Mouse (Mus musculus) adrenal gland (tissue): ENCODE data around the gene D930048N14Rik.
"Not testable (repeated sequence)": the region's sequence is repeated elsewhere in the genome, so short reads cannot be mapped to it uniquely, and the experiment has no call there.

Experiments
- intact Hi-C: fragments of 180-260 bp; cut with DNase I; formaldehyde crosslinking; loops from one replicate; pipeline ENCODE4 v1.15.1; 2025
- long read RNA-seq, 2 experiments: library from polyadenylated mRNA; unstranded; transcript quantifications; one replicate each; pipeline ENCODE4 v2.0.0; 2020; ENCODE audit warnings: borderline replicate concordance in 1 of 2; ENCODE audit not compliant: insufficient replicate concordance in 1 of 2

Gene D930048N14Rik
- long read RNA-seq, experiment 1, partial matches to known transcripts = 0 of 1 reads
- long read RNA-seq, experiment 1, other reads (novel, unspliced or antisense) = 0 of 1 reads
- long read RNA-seq, experiment 2 = 0 reads

GRCm38 (mm10) chr11:51650691-51651515, at the start of gene D930048N14Rik, which contains the start of gene N4bp3:
TSS of gene D930048N14Rik (plus strand) at chr11:51650954.
TSS of gene N4bp3 (minus strand) at chr11:51650842.
- intact Hi-C loops = loop anchor here (2.0 kb wide), 1 partner anchor 32 kb away; the partner anchor contains the start of gene Nhp2

- intact Hi-C loops = no loop called here
These were observed 48.5 kb upstream of the D930048N14Rik start for GRCm38 (mm10) chr11:51602253-51602652.

- intact Hi-C loops = no loop called here
These were observed 44.9 kb upstream of the D930048N14Rik start for GRCm38 (mm10) chr11:51605602-51606446.

DNA sequence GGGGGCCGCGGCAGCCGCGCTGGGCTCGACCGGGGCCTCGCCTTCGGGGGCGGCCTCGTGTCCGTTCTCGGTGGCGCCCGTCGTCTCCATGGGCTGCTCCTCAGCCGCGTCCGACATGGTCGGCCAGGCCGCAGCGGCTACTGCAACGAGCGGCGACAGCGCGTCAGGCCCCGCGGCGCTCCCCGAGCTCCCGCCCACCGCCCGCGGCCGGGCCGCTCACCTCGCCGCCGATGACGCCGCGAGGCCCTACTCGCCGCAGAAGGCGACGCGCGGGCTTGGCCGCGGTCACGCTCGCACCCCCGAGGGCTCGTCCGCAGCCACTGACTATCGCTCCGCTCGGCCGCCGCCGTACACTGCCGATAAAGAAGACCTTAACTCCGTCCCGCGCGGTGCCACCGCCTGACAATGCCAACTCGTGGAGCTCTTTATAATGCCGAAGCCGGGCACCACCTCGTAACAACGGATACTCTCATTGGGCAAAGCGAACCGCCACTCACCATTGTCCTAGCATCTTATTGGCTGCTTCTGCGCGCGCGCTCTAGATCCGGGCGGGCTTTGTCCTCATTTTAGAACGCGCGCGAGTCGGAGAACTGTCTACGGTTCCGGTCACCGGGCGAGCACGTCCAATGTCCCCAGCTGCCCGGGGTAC, 44.2 kb upstream of the D930048N14Rik start, which contains the start of gene Hnrnpab:
Hnrnpab (minus strand) TSS at position 401 of the 649 bp plus-strand sequence.
- intact Hi-C loops = no loop called here

DNA sequence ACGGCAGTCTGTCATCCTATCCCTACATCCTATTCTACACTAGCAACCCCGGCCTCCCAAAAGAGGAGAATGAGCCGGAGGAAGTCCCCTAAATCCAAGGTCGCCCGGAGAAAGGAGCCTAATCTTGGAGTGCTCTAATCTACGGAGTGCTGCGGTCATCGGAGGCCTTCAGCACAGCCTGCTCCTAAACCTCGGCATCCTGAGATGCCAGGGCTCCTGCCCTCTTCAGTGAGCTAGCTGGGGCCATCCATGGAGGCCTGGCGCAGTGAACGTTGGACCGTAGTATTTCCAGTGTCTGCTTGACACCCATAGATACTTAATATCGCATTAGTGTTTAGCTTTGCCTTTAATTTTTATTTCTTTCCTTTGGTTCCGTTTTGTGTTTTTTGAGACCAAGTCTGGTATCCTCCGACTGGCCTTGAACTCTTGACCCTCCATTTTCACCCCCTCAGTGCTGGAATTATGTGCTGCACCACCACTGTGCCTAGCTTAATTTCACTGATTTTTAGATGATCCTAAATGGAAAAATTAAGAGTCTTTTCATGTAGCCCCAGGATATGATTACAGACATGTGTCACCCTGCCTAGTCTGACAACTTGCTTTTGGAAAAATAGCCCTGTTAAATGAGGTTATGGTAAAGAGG, 43.5 kb upstream of the D930048N14Rik start:
- intact Hi-C loops = no loop called here

- intact Hi-C loops = no loop called here
These were observed 41.4 kb upstream of the D930048N14Rik start for GRCm38 (mm10) chr11:51609266-51609909.

DNA sequence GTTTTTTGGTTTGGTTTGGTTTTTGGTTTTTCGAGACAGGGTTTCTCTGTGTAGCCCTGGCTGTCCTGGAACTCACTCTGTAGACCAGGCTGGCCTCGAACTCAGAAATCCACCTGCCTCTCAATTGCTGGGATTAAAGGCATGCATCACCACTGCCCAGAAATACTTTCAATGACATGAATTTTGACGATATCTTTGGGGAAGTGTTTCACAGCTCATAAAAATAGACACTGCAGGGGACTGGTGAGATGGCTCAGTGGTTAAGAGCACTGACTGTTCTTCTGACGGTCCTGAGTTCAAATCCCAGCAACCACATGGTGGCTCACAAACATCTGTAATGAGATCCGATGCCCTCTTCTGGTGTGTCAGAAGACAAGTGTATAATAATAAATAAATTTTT, 40.8 kb upstream of the D930048N14Rik start:
- intact Hi-C loops = not testable (repeated sequence)

- intact Hi-C loops = no loop called here
These were observed 36.5 kb upstream of the D930048N14Rik start for GRCm38 (mm10) chr11:51614256-51614655.

DNA sequence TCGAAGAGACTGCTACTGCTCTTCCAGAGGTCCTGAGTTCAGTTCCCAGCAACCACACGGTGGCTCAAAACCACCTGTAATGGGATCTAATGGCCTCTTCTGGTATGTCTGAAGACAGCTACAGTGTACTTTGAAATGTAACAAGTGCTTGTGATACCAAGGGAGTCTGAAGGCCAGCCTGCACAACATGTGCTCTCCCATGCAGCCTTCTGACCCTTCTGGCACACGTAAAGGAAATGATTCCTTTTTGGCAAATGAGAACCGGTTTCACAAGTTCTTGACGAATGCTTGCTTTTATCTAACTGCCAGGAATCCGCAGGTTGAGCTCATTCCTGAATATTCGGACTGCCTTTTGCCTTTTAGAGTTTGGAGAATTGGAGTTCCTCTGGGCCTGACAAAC, 35.6 kb upstream of the D930048N14Rik start:
- intact Hi-C loops = no loop called here

- intact Hi-C loops = no loop called here
These were observed 35.2 kb upstream of the D930048N14Rik start for GRCm38 (mm10) chr11:51615601-51616000.

- intact Hi-C loops = not testable (repeated sequence)
These were observed 34.6 kb upstream of the D930048N14Rik start for GRCm38 (mm10) chr11:51616113-51616512.

GRCm38 (mm10) chr11:51617693-51618092, 33.1 kb upstream of the D930048N14Rik start:
- intact Hi-C loops = loop anchor here (1.0 to 2.0 kb wide), 2 partner anchors 33 to 64 kb away; partner anchors contain the start of genes D930048N14Rik and N4bp3

- intact Hi-C loops = loop anchor here (2.0 kb wide), 1 partner anchor 32 kb away; the partner anchor contains the start of genes D930048N14Rik and N4bp3
These were observed 31.8 kb upstream of the D930048N14Rik start for GRCm38 (mm10) chr11:51618894-51619408.

DNA sequence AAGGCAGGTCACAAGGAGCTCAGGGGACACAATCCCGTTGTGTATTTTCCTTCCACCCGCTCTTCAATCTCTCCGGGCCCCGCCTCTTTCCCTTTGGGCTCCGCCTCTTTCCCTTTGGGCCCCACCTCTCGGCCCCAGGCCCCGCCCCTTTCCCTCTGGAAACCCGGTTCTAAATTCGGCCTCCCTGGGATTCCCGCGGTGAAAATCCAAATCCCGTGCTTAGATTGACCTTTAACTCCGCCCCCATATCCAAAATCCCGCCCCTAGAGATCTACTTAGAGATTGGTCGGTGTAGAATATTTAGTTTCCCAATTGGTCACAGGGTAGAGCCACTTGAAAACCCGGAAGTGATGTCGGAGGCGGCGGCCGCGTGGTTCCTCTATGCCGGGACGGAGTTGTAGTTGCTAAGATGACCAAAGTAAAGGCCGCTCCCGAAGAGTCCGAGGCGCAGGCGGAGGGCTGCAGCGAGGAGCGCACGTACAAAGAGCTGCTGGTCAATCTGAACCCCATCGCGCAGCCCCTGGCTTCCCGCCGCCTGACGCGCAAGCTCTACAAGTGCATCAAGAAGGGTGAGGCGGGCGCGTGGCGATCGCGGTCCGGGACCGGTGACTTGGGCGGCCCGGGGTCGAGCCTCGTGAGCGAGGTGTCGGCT, 31.2 kb upstream of the D930048N14Rik start, which contains the start of gene Nhp2:
Nhp2 (plus strand) TSS at position 327 of the 652 bp plus-strand sequence.
- intact Hi-C loops = loop anchor here (2.0 kb wide), 1 partner anchor 31 kb away; the partner anchor contains the start of genes D930048N14Rik and N4bp3

GRCm38 (mm10) chr11:51620084-51620483, 30.7 kb upstream of the D930048N14Rik start:
- intact Hi-C loops = no loop called here

DNA sequence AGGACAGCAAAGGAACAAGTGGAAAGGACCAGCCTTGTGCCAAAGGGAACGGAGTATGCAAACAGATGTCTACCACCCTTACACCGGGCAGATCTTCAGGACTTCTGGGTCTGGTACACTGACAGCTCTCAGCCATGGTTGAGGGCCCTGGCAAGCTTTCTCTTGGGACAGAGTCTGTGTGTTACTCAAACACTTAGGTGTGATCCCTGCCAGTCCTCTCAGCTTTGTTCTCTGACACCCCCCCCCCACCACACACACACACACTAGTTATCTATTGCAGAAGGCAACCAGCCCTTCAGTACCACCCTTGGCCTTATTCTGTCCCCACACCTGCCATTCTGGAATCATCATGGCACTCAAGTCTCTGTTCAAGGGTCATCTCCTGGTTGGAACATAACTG, 29.0 kb upstream of the D930048N14Rik start:
- intact Hi-C loops = no loop called here

- intact Hi-C loops = no loop called here
These were observed 27.7 kb upstream of the D930048N14Rik start for GRCm38 (mm10) chr11:51622971-51623491.

GRCm38 (mm10) chr11:51625187-51625820, 25.4 kb upstream of the D930048N14Rik start:
- intact Hi-C loops = no loop called here
